ENCODE assay signal across 22 mouse cellular contexts in the genomic region with DNA sequence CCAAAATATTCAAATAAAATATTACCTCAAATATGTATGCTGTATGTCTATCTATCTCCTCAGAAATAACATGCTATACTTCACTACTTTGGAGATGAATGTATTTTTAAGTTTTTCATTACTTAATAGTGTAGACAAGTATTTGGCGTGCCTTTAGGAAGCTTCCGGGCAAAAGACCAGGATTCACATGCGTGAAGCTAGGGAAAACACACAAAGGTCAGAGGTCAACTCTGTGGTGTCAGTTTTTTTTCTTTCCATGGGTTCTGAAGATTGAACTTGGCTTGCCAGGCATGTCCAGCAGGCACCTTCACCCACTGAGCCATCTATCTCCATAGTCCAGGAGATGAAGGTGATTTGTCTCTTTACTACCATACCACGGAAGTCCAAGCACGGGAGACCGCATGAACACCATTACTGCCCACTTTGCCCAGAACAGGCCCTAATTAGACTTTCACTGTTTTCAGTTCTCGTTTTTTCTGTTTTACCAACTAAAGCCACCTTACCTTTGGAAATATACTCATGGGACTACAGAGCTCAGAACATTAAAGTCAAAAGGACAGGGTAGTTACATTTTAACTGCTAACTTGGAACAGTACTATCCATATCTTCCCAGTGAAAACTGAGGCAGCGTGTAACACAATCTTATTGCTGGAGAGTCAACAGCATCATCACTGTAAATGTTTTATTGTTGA.
"Had no signal": no experiment of that assay in that cellular context is flagged by ENCODE, and none has a peak within 500 bp of the region (broad histone marks: within the 10 kb centered on the region; RNA-seq: fewer than 3 reads in every experiment).

No protein-coding gene starts in this region.

- H3K9me3 ChIP-seq: kidney, embryonic 15.5 days; limb, embryonic 10.5 days; liver, embryonic 12.5 days; liver, embryonic 15.5 days; midbrain, embryonic 12.5 days; neural tube, embryonic 13.5 days had no signal

- H3K4me3 ChIP-seq: kidney, embryonic 15.5 days; layer of hippocampus, adult 2 months; limb, embryonic 10.5 days; limb, embryonic 13.5 days; liver, embryonic 12.5 days; liver, embryonic 15.5 days; midbrain, embryonic 12.5 days; myocyte; neural tube, embryonic 13.5 days had no signal

- H3K9ac ChIP-seq: kidney, embryonic 15.5 days; limb, embryonic 13.5 days; liver, embryonic 12.5 days; liver, embryonic 15.5 days; midbrain, embryonic 12.5 days; neural tube, embryonic 13.5 days had no signal

- H3K27ac ChIP-seq: kidney, embryonic 15.5 days; layer of hippocampus, adult 2 months; limb, embryonic 10.5 days; limb, embryonic 13.5 days; liver, embryonic 12.5 days; liver, embryonic 15.5 days; midbrain, embryonic 12.5 days; neural tube, embryonic 13.5 days had no signal

- H3K36me3 ChIP-seq: liver, embryonic 12.5 days had no signal

- ATAC-seq: intestine, embryonic 16.5 days; liver, embryonic 12.5 days; midbrain, embryonic 16.5 days had no signal

- H3K4me2 ChIP-seq: kidney, embryonic 15.5 days; limb, embryonic 13.5 days; liver, embryonic 12.5 days; liver, embryonic 15.5 days; midbrain, embryonic 12.5 days; neural tube, embryonic 13.5 days had no signal

- H3K4me1 ChIP-seq: kidney, embryonic 15.5 days; limb, embryonic 10.5 days; liver, embryonic 12.5 days; liver, embryonic 15.5 days; midbrain, embryonic 12.5 days; neural tube, embryonic 13.5 days had no signal

- H3K27me3 ChIP-seq: kidney, embryonic 15.5 days; limb, embryonic 13.5 days; liver, embryonic 12.5 days; liver, embryonic 15.5 days; midbrain, embryonic 12.5 days; neural tube, embryonic 13.5 days had no signal

- DNase-seq: kidney, adult 8-10 months; kidney, postnatal 10 days; layer of hippocampus, adult 9-11 months; lung, adult 2 months; lung, postnatal 14 days; lung, postnatal 4 days; retina, postnatal 1 day; right cerebral cortex, postnatal 25 days; spleen, adult 18-20 months; thymus, adult 18-20 months; thymus, postnatal 36 days had no signal
